Mouse (Mus musculus): ENCODE measurements at regions not wholly inside any gene's neighbourhood (a gene's known extent, or its start where the extent isn't known, plus 50 kb on each side); places are given as distances from the start of the nearest gene placed in this dataset.

DNA sequence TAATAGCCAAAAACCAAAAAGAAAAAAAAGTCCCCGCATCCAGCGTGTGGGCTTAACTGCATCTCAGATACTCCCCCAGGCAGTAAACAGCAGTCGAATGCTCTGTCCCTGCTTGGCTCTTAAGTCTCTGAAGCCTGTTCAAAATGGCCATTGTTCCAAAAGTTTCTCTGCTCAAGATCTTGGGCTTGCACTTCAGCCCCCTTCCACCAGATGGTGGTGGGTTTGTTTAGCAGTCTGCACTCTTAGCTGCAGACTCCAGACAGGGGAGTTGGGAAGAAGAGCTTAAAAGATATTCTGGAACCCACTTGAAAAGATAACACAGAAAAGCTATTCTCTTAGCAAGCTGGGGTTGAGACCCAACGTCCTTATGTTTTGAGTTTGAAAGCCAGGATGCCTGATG, 496.4 kb downstream of the Nedd1 start:
- no peak for DNase-seq (ENCODE audit: low spot score)

DNA sequence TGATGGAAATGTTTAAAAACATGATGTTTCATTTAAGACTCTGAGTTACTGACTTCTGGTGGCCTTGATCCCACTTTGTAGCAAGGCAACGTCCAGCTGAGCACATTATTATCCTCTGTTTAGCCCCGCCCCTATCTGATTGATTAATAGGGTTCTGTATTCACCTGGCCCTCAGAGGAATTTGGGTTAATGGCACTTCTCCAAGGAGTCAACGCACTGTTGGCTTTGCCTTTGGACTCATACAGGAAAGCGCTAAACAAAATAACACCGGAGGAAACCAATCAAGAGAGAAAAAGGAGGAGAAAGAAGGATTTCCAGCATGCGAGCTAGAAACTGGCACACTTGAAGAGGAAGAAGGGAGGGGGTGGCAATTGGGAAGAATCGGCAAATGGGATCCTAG, 497.1 kb downstream of the Nedd1 start:
- DNase-seq (ENCODE audit: low spot score), result no peak

DNA sequence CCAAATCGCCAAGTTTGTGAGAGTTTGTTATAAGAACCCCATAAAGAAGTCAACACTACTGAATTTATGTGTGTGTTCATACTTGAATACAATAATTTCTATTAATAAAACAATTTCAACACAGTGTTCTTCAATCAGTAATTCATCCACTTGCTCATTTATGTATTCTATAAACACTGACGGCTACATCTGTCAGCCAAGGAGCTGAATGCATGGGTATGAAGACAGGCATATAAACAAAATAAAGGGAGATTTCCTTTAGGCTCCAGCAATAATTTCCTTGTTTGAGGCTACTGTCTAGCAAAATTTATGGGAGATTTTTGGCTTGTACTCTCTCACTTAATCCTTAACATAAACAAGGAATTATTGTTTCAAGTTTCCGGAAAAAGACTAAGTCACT, 502.9 kb downstream of the Nedd1 start:
- no peak for DNase-seq (ENCODE audit: low spot score)

GRCm38 (mm10) chr10:92170856-92171255, 551.4 kb downstream of the Nedd1 start:
- DNase-seq (ENCODE audit: low spot score), result no peak

DNA sequence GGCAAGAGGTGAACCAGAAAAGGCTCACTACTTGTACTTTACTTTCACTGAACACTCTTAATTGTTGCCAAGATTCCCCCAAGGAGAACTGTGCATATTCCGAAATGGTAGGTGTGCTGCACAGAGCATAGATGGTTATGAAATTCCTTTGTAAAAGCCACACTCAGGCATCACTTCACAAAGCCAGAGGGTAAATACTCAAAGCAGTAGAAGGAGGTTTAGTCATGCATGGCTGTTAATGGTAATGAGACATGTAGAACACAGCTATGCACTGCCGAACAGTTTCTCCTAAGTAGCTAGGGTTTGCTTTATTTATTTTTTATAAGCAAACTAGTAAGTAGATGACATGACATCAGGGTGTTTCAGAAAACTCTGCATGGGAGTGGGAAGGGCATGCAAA, 556.2 kb downstream of the Nedd1 start:
- DNase-seq (ENCODE audit: low spot score), result no peak

DNA sequence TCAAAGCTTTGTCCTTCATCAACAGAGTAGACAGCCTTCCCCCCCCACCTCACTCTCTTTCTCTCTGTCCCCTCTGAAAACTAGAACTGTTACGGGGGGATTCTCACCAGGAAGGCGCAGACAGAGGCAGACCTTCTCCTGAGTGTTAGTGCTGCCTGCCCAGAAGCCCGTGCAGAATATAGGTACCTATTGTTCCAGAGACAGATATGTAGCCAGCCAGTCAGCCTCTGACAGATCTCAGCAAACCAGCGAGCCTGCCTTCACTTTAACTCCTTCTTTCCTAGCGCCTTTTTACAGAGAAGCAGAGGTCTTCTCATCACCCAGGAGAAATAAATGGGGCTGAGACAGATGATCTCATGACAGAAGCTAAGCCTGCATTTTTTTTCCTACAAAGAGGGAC, 557.2 kb downstream of the Nedd1 start:
- no peak for DNase-seq (ENCODE audit: low spot score)

DNA sequence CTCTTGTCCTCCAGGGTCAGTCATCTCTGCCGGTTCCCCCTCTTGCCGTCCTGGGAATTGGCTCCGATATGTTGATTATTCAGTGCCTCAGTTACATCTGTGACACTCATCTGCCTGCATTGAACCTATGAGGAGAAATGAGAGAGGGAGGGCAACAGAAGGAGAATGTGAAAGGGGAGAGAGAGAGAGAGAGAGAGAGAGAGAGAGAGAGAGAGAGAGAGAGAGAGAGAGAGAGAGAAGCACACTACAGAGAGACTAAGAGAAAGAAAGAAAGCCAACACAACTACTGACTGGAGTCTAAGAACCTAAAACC, 557.6 kb downstream of the Nedd1 start:
- no peak for DNase-seq (ENCODE audit: low spot score)

GRCm38 (mm10) chr10:92163851-92164647, 558.2 kb downstream of the Nedd1 start:
- no peak for DNase-seq (ENCODE audit: low spot score)

DNA sequence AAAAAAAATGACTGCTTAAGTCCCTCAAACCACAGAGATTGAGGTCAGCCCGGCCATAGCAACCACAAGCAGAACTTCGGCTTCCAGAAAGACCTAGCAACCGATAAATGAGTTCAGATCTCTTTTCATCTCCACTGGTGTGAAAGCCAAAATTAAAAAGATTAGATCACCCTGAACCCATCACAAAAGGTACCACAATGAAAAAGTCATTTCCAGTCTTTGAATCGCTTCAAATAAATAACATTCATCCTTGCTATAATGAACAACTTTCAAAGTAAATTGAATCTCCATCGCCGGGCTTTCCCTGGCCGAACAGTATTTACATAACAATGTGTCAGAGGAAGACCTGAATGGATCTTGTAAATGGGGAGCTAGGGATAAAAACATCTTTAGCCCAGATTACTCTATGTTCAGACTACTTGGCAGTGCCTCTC, 559.1 kb downstream of the Nedd1 start:
- no peak for DNase-seq (ENCODE audit: low spot score)

DNA sequence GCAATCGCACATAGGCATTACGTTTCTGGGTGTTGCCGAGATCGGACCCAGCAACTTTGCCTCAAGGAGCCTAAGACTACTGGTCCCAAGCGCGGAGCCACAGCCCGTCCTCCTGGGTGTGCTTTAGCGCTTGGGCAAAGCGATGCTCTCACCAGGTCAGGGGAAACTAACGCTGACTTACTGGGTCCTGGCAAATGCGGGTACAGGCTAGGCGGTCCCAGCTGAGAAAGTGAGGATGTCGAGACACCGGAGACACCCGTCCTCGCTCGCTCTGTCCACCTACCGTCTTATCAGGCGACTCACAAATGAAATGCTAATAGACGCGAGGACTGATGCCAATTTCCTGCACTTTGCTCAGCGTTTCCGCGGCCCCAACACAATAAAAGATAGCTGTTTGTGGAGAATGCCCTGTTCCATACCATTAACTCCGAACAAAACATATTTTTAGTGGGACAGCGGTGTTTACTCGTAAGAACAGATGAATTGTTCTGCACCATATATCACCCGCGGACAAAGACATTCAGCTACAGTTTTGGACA, 559.7 kb downstream of the Nedd1 start:
- DNase-seq (ENCODE audit: low spot score), result peak; percentile 7

GRCm38 (mm10) chr10:92161501-92161900, 560.7 kb downstream of the Nedd1 start:
- no peak for DNase-seq (ENCODE audit: low spot score)

GRCm38 (mm10) chr10:92146263-92146662, 576.0 kb downstream of the Nedd1 start:
- DNase-seq (ENCODE audit: low spot score), result no peak

GRCm38 (mm10) chr10:92135521-92135920, 586.7 kb downstream of the Nedd1 start:
- DNase-seq (ENCODE audit: low spot score), result no peak

GRCm38 (mm10) chr10:92112790-92113189, 609.4 kb downstream of the Nedd1 start:
- no peak for DNase-seq (ENCODE audit: low spot score)

DNA sequence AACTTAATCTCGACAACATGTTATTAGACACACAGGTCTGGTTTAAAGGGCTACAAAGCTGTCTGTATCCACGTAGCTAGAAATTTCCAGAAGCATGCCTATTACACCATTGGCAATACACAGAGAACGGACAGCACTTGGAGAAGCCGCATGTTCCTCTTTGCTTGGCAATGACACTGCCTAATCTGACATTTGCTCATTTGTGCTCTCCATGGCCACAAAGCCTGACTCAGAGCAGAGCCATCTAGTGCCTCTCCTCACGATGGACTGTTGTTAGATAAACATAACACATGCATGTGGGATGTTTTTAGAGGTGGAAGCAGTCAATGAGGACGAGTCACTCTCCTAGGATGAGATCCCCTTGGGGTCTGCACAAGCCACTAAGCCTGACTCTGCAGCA, 615.9 kb downstream of the Nedd1 start:
- no peak for DNase-seq (ENCODE audit: low spot score)

- no peak for DNase-seq (ENCODE audit: low spot score)
Measured at GRCm38 (mm10) chr10:92103887-92104286, 618.3 kb downstream of the Nedd1 start.

GRCm38 (mm10) chr10:92102755-92103154, 619.5 kb downstream of the Nedd1 start:
- DNase-seq (ENCODE audit: low spot score), result no peak

DNA sequence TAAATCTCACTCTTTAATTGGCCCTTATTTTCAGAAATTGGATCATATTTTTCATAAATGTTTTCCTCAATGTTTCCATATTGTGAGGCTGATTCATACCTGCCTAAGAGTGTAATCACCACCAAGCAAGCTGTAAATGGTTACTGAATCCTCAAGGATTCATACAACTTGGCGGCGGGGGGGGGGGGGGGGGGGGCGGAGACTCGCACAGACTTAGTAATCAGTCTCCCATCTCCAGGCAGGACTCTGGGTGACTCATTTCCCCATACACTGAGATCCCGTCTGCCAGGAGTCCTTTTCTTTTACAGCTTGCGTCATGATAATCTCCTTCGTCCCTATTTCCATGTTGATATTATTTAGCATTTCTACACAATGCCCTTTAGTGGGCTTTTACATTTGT, 624.7 kb downstream of the Nedd1 start:
- DNase-seq (ENCODE audit: low spot score), result no peak

DNA sequence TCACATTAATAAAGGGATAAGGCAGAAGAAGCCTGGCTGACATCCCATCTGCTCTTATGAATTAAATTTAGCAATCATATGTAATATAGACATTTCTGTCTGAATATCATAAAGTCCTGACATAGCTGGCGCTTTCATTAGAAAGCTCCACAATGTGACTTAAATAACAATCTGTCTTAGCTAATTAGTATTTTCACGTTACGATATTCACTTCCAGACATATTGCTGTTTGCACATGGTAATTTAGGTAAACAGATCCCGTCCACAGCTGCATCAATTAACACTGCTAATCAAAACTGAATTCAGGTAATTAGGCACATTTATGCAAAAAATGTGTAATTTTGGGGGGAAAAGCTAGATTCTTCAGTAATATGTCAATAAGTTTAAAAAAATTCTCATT, 625.1 kb downstream of the Nedd1 start:
- no peak for DNase-seq (ENCODE audit: low spot score)

- DNase-seq (ENCODE audit: low spot score), result no peak
Measured at GRCm38 (mm10) chr10:92091480-92092395, 630.5 kb downstream of the Nedd1 start.

DNA sequence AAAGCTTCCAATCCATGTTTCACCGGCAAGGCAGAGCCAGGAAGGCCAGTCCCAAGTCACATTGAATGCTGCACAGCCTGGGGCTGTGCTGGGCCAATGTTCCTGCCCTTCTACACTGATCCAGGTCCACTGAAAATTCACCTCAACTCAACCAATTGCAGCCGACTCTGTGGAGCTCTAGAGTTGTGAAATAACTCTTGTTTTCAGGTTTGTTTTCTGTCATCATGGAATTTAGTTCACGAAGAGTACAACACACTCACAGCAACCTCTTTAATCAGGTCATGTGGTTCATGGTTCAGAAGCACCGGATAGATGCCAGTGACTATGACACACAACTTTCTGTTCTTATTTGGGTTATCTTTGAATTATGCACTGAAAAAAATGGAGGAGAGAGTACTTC, 640.1 kb downstream of the Nedd1 start:
- no peak for DNase-seq (ENCODE audit: low spot score)

GRCm38 (mm10) chr10:92081199-92081598, 641.0 kb downstream of the Nedd1 start:
- no peak for DNase-seq (ENCODE audit: low spot score)

DNA sequence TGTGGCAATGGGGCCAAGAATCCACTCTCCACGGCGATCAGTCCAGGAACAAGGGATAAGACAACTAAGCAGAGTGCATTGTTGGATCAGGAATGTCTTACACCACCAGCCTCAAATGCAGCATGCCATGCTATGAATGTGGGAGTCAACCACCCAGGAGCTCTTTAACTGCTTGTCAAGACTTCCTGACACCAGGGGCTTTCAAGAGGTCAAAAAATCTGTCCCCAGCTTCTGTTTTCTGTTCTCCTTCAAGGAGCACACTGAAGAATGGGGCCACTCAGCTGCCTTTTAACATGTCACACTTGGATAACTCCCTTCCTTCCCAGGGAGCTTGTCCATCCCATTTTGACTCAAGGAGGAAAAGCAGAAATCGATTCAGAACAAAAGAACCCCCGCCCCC, 642.8 kb downstream of the Nedd1 start:
- no peak for DNase-seq (ENCODE audit: low spot score)

Measured in urinary bladder, postnatal 25 days (tissue).